Mouse (Mus musculus) brain, embryonic 14.5 days (tissue): Measurements from ENCODE around the gene Grip1.

ENCODE experiments used
- CTCF ChIP-seq: fragments of 200-500 bp; IDR thresholded peaks from 2 replicates; pipeline ENCODE4 v1.5.1; 2012; ENCODE audit warnings: inconsistent platforms, mild to moderate bottlenecking, moderate library complexity, borderline replicate concordance; ENCODE audit not compliant: insufficient read depth, insufficient read length; ENCODE audit errors: extremely low read depth
- POLR2A ChIP-seq: fragments of 200-500 bp; IDR thresholded peaks from 2 replicates; pipeline ENCODE4 v1.6.1; 2012; ENCODE audit warnings: mild to moderate bottlenecking, inconsistent platforms, borderline replicate concordance; ENCODE audit not compliant: poor library complexity, insufficient read depth, insufficient read length, severe bottlenecking; ENCODE audit errors: extremely low read depth

- TF ChIP-seq POLR2A (no peak), CTCF (no peak)
Measured at GRCm38 (mm10) chr10:119663586-119663985, 210.0 kb downstream of the Grip1 start.
